Mouse (Mus musculus): ENCODE measurements at regions not wholly inside any gene's neighbourhood (a gene's known extent, or its start where the extent isn't known, plus 50 kb on each side); places are given as distances from the start of the nearest gene placed in this dataset.

DNA sequence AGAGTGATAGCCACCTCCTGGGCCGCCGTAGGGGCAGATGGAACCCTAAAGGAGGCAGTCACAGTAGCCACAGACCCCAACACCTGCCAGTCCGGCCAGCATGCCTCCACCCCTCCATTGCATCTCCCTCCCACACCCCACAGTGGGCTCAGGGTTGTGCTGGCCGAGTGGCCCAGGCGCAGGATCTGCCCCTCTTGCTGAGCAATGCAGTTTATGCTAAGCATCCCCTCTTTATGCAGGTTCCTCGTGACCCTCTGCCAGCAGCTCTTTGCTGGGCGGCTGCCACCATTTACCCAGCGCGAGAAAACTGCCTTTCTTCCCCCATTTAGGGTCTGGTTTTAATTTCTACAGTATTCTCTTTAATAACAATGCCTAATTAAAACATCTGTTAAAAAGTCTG is 73.4 kb upstream of the Mafb start:
- no peak for TF ChIP-seq POLR2A (IDR thresholded peaks at IDR 0.05; ENCODE audit: insufficient read depth, low read depth, low read length)
- no peak for TF ChIP-seq CTCF (IDR thresholded peaks at IDR 0.05; ENCODE audit: insufficient read depth, low read depth, low read length)

All from olfactory bulb, adult 2 months (tissue).